Mouse (Mus musculus): ENCODE data around the gene Arid5b. TPM values are rescaled to one million over a fixed set of nuclear protein-coding genes. Genes with fewer than 3 reads are reported as not detected.

The Arid5b gene
- polyA plus RNA-seq, 1 experiment from 2014 or later = 42.1 TPM

DNA sequence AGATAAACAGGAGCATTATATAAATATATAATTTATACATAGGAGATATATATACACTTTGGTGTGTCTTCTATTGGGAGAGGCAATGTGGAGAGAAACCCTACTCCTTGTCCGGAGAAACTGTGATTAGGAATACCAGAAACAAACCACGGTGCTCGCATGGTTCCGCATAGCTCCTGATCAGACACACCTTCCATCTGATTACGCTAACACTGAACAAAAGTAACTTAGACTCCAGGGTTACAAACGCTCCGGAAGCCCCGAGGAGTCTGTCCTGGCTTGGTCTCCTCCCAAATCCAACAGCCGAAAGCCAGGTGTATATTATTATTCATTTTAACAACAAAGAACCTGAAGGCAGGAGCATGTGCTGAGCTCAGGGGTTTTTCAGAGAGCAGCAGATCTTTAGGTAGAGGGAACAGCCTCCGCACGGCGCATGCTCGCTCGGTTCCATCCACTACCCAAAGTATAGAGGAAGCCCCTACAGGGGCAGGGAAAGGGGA lies 41.5 kb downstream of the Arid5b start:
- H3K9me3 ChIP-seq (ENCODE audit: control insufficient read depth, low read length) = no peaks in the 10 kb centered on the region
- WGBS = 90% methylated on average over 14 of the region's 14 CpGs
- DNase-seq (ENCODE audit: low spot score) (no peak), ATAC-seq (ENCODE audit: insufficient number of reproducible peaks, low FRiP score, low TSS enrichment, low read depth) (no peak)
- H3K9ac ChIP-seq (ENCODE audit: low read length) = no peak overlapping the region
- H3K4me1 ChIP-seq (ENCODE audit: control insufficient read depth, insufficient read depth, low read length) = 0 out of 2 replicates have a peak, but pooled peaks cover 2% of the 10 kb centered on the region
- H3K4me2 ChIP-seq (ENCODE audit: low read depth, severe bottlenecking) = no peak overlapping the region
- peaks cover 3% of the 10 kb centered on the region; the same call in 1 of the 2 replicates for H3K36me3 ChIP-seq (ENCODE audit: control insufficient read depth, insufficient read depth, low read length)
- no peak overlapping the region for H3K4me3 ChIP-seq (ENCODE audit: low read depth, low read length)
- no peak overlapping the region for H3K27ac ChIP-seq (replicated peaks; ENCODE audit: low read depth, low read length)
- H3K27me3 ChIP-seq (ENCODE audit: control insufficient read depth, insufficient read depth, low read length) = no peaks in the 10 kb centered on the region

DNA sequence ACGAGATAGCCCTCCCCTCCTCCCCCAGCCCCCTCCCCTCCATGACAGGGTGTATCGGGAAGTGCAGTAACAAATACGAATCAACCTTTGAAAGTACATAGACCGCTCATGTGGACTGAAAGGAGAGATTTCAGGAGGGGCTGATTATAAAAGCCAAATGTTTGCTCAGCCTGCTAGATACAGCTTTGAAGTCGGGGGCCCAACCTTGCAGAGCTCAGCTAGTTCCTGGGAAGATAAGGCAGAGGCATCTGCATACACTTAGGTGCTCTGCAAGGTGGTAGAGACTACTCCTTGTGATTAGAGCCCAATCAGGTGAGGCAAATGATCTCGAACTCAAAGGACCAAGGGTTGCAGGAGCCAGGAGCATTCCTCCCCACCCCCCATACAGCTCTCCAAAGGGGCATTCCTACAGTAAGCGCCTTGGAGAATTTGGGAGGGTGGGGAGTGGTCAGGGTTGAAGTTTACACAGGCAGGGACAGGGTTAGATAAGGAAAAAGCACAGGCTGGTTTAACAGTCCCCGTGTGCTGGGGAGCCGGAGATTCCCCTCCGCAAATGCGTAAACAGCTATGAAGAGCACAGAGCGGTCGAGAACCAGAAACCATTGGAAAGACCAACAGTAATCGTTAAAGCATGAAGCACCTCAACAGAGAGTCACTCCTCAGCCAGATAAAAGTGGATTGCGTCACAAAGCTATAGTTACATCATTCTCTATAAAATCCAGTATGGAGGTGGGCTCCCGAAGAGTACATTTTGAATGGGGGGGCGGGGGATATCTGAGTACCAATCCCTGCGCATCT lies 47.0 kb downstream of the Arid5b start:
- Histone ChIP-seq H3K4me3 (ENCODE audit: low read depth, low read length) (no peak overlapping the region), H3K4me1 (ENCODE audit: control insufficient read depth, insufficient read depth, low read length) (peaks cover 4% of the 10 kb centered on the region; the same call in 1 of the 2 replicates), H3K9me3 (ENCODE audit: control insufficient read depth, low read length) (no peaks in the 10 kb centered on the region), H3K9ac (ENCODE audit: low read length) (no peak overlapping the region), H3K36me3 (ENCODE audit: control insufficient read depth, insufficient read depth, low read length) (peaks cover 2% of the 10 kb centered on the region; the same call in 1 of the 2 replicates), H3K4me2 (ENCODE audit: low read depth, severe bottlenecking) (no peak overlapping the region), H3K27ac (replicated peaks; ENCODE audit: low read depth, low read length) (no peak overlapping the region), H3K27me3 (ENCODE audit: control insufficient read depth, insufficient read depth, low read length) (no peaks in the 10 kb centered on the region)
- DNase-seq (ENCODE audit: low spot score) (no peak), ATAC-seq (ENCODE audit: insufficient number of reproducible peaks, low FRiP score, low TSS enrichment, low read depth) (no peak)
- 46% methylated on average over 18 of the region's 18 CpGs for WGBS

DNA sequence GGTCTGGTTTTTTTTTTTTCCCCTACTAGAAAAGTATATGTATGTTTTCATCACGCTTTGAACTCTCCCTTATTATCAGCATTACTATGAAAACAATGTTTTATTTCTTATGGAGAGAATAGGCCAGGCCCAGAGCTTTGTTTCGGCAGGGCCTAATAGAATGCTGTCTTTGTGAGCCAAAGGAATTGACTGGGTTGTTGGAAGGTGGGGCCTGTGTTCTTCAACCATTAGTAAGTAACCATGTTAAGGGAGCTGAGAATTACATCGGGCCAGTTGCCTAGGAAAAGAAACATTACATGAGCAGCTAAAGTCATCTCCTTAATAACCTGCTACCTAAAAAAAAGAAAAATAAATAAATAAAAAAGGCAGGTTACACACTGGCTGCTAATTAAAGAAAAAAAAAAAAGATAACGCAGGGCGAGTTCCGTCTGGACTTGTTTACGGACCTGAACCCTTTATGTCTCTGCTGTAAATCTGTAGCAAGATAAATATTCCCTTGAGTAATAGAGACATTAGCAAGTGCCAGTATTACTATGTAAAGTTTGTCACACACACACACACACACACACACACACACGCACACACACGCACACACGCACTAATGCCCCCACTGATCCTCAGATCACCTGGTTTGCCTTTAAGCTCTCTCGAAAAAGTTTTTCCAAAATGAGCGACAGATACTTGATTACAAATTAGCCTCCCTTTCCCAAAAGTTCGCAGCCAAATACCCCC lies 47.7 kb downstream of the Arid5b start:
- Histone ChIP-seq H3K4me2 (ENCODE audit: low read depth, severe bottlenecking) (no peak overlapping the region), H3K27me3 (ENCODE audit: control insufficient read depth, insufficient read depth, low read length) (no peaks in the 10 kb centered on the region), H3K4me3 (ENCODE audit: low read depth, low read length) (no peak overlapping the region), H3K36me3 (ENCODE audit: control insufficient read depth, insufficient read depth, low read length) (peaks cover 2% of the 10 kb centered on the region; the same call in 1 of the 2 replicates), H3K27ac (replicated peaks; ENCODE audit: low read depth, low read length) (no peak overlapping the region), H3K4me1 (ENCODE audit: control insufficient read depth, insufficient read depth, low read length) (peaks cover 4% of the 10 kb centered on the region; the same call in 1 of the 2 replicates), H3K9ac (ENCODE audit: low read length) (no peak overlapping the region), H3K9me3 (ENCODE audit: control insufficient read depth, low read length) (no peaks in the 10 kb centered on the region)
- ATAC-seq (ENCODE audit: insufficient number of reproducible peaks, low FRiP score, low TSS enrichment, low read depth) = no peak
- DNase-seq (ENCODE audit: low spot score) = no peak
- WGBS = 60% methylated on average over 13 of the region's 13 CpGs

DNA sequence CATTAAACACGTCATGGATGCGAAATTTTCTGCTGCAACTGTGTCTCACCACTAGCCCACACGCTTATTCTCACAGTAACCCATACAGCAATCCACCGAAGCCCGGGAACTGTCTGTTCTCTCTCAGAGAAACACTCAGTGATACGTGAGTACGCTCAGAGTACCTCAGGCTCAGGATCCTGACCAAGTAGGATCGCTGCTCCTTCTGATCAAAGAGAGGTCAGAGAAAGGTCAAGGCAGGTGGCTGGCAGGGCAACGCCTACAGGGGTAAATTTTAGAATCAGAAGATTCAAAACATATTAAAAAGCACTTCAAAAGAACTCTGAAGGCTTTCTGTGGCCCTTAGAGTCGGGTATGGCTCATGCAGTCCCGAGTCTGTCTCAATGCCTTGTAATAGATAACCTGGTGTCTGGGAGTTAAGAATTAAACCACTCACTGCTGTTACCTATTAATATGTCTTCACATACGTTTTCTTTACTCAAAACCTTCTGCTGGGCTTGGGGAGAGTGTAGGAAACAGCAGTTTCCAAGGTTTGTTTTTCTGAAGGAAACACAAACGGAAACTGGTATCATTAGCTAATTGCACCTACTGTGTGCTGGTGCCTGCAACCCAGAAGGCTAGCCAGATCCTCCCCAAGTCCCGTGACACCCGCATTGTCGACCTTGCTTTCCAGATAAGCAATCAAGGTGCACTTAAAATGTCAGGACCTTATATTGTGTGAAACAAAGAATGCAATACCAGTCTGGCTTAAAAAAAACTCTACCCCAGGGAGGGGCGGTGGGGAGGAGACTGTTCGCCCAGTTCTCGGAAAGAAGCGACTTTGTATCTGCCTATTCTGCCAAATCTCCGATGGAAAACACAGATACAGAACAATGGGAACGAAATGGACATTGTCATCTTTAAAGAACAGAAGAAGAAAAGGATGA lies 48.6 kb downstream of the Arid5b start:
- Histone ChIP-seq H3K9me3 (ENCODE audit: control insufficient read depth, low read length) (no peaks in the 10 kb centered on the region), H3K9ac (ENCODE audit: low read length) (no peak overlapping the region), H3K27me3 (ENCODE audit: control insufficient read depth, insufficient read depth, low read length) (no peaks in the 10 kb centered on the region), H3K27ac (replicated peaks; ENCODE audit: low read depth, low read length) (no peak overlapping the region), H3K4me2 (ENCODE audit: low read depth, severe bottlenecking) (no peak overlapping the region), H3K36me3 (ENCODE audit: control insufficient read depth, insufficient read depth, low read length) (peaks cover 4% of the 10 kb centered on the region), H3K4me1 (ENCODE audit: control insufficient read depth, insufficient read depth, low read length) (peaks cover 4% of the 10 kb centered on the region; the same call in 1 of the 2 replicates), H3K4me3 (ENCODE audit: low read depth, low read length) (no peak overlapping the region)
- 64% methylated on average over 22 of the region's 22 CpGs for WGBS
- no peak for DNase-seq (ENCODE audit: low spot score)
- ATAC-seq (ENCODE audit: insufficient number of reproducible peaks, low FRiP score, low TSS enrichment, low read depth) = no peak

DNA sequence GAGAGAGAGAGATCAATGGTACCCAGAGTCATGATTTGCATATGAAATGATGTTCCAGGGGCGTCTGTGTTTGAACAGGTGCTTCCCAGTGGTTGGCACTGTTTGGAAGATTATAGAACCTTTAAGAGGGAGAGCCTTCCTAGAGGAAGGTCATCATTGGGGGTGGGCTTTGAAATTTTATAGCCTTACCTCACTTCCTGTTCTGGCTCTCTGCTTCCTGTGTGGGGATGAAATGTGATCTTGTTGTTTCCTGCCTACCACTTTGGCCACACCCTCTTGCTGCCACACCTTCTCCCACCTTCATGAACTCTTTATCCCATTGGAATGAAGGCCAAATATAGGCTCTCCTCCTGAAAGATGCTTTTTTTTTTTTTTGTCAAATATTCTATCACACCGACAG lies 55.9 kb downstream of the Arid5b start:
- 87% methylated on average over 2 of the region's 2 CpGs for WGBS
- Histone ChIP-seq H3K27me3 (ENCODE audit: control insufficient read depth, insufficient read depth, low read length) (no peaks in the 10 kb centered on the region), H3K4me1 (ENCODE audit: control insufficient read depth, insufficient read depth, low read length) (peaks cover 2% of the 10 kb centered on the region; the same call in 1 of the 2 replicates), H3K27ac (replicated peaks; ENCODE audit: low read depth, low read length) (no peak overlapping the region), H3K9me3 (ENCODE audit: control insufficient read depth, low read length) (no peaks in the 10 kb centered on the region), H3K4me2 (ENCODE audit: low read depth, severe bottlenecking) (no peak overlapping the region), H3K9ac (ENCODE audit: low read length) (no peak overlapping the region), H3K4me3 (ENCODE audit: low read depth, low read length) (no peak overlapping the region), H3K36me3 (ENCODE audit: control insufficient read depth, insufficient read depth, low read length) (peaks cover 6% of the 10 kb centered on the region)
- DNase-seq (ENCODE audit: low spot score) (no peak), ATAC-seq (ENCODE audit: insufficient number of reproducible peaks, low FRiP score, low TSS enrichment, low read depth) (no peak)

DNA sequence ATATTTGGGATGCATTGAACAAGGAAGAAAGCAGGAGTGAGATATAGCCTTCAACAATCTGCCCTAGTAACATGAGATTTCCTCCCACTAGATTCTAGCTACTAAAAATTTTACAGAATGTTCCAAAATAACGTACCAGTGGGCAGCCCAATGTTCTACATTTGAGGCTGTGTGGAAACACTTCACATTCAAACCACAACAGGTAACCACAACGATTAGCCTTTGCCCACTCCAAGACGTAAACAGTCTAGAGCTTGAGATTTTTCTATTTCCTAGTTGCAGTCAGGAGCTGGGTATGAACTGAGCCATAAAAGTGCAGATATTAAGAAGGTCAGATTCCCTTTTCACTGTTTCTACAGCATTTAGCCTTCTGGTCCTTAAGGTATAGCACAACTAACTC lies 56.5 kb downstream of the Arid5b start:
- peaks cover 2% of the 10 kb centered on the region; the same call in 1 of the 2 replicates for H3K4me1 ChIP-seq (ENCODE audit: control insufficient read depth, insufficient read depth, low read length)
- no peaks in the 10 kb centered on the region for H3K27me3 ChIP-seq (ENCODE audit: control insufficient read depth, insufficient read depth, low read length)
- no peak for DNase-seq (ENCODE audit: low spot score)
- no peak overlapping the region for H3K4me3 ChIP-seq (ENCODE audit: low read depth, low read length)
- no peak overlapping the region for H3K4me2 ChIP-seq (ENCODE audit: low read depth, severe bottlenecking)
- no peak for ATAC-seq (ENCODE audit: insufficient number of reproducible peaks, low FRiP score, low TSS enrichment, low read depth)
- peaks cover 3% of the 10 kb centered on the region; the same call in 1 of the 2 replicates for H3K9me3 ChIP-seq (ENCODE audit: control insufficient read depth, low read length)
- H3K36me3 ChIP-seq (ENCODE audit: control insufficient read depth, insufficient read depth, low read length) = peaks cover 9% of the 10 kb centered on the region
- H3K9ac ChIP-seq (ENCODE audit: low read length) = no peak overlapping the region
- WGBS = 90% methylated on average over 3 of the region's 3 CpGs
- no peak overlapping the region for H3K27ac ChIP-seq (replicated peaks; ENCODE audit: low read depth, low read length)

DNA sequence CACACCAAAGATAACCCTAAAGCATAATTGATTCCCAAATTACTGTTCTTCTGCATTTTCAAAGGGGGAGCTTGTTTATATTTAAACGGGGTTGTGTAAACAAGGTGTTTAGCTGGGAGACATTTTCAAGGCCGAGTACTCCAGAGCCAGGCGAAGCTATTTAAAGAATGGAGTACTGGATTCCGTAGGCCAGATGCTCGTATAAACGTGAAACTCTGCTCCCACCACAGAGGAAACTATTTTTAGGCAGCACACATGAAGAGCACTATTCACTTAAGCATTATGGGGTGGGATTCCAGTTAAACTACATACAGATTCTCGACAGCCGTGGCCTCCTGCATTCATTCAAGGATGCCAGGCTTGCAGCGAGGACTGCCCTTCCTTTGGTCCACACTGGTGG lies 59.2 kb downstream of the Arid5b start:
- DNase-seq (ENCODE audit: low spot score) = no peak
- WGBS = 50% methylated on average over 9 of the region's 9 CpGs
- Histone ChIP-seq H3K27me3 (ENCODE audit: control insufficient read depth, insufficient read depth, low read length) (no peaks in the 10 kb centered on the region), H3K4me3 (ENCODE audit: low read depth, low read length) (no peak overlapping the region), H3K4me2 (ENCODE audit: low read depth, severe bottlenecking) (no peak overlapping the region), H3K9ac (ENCODE audit: low read length) (no peak overlapping the region), H3K27ac (replicated peaks; ENCODE audit: low read depth, low read length) (0 out of 2 replicates have a peak overlapping the region, but pooled peaks have one; percentile 36), H3K36me3 (ENCODE audit: control insufficient read depth, insufficient read depth, low read length) (peaks cover 10% of the 10 kb centered on the region), H3K4me1 (ENCODE audit: control insufficient read depth, insufficient read depth, low read length) (peaks cover 2% of the 10 kb centered on the region; the same call in 1 of the 2 replicates), H3K9me3 (ENCODE audit: control insufficient read depth, low read length) (peaks cover 5% of the 10 kb centered on the region; the same call in 1 of the 2 replicates)
- no peak for ATAC-seq (ENCODE audit: insufficient number of reproducible peaks, low FRiP score, low TSS enrichment, low read depth)
